Mouse (Mus musculus): ENCODE measurements around the gene Cdt1.

The Cdt1 gene

GRCm38 (mm10) chr8:122567361-122568108, at the start of gene Cdt1:
Gene Cdt1, plus strand, starts transcription at chr8:122568015.
- peak; percentile 96 for DNase-seq

GRCm38 (mm10) chr8:122520611-122521010, 47.2 kb upstream of the Cdt1 start:
- no peak for DNase-seq

GRCm38 (mm10) chr8:122522796-122523651, 44.8 kb upstream of the Cdt1 start:
- DNase-seq = no peak

- DNase-seq = peak; percentile 13
Measured at GRCm38 (mm10) chr8:122523652-122524360, 44.0 kb upstream of the Cdt1 start.

- no peak for DNase-seq
Measured at GRCm38 (mm10) chr8:122524506-122524905, 43.3 kb upstream of the Cdt1 start.

- no peak for DNase-seq
Measured at GRCm38 (mm10) chr8:122525004-122525403, 42.8 kb upstream of the Cdt1 start.

GRCm38 (mm10) chr8:122526084-122526483, 41.7 kb upstream of the Cdt1 start:
- DNase-seq = no peak

GRCm38 (mm10) chr8:122526526-122527170, 41.2 kb upstream of the Cdt1 start:
- no peak for DNase-seq

- no peak for DNase-seq
Measured at GRCm38 (mm10) chr8:122527937-122528336, 39.9 kb upstream of the Cdt1 start.

- DNase-seq = no peak
Measured at GRCm38 (mm10) chr8:122529159-122529558, 38.7 kb upstream of the Cdt1 start.

GRCm38 (mm10) chr8:122531312-122531711, 36.5 kb upstream of the Cdt1 start:
- no peak for DNase-seq

- DNase-seq = no peak
Measured at GRCm38 (mm10) chr8:122537033-122537432, 30.8 kb upstream of the Cdt1 start.

GRCm38 (mm10) chr8:122537812-122538211, 30.0 kb upstream of the Cdt1 start:
- DNase-seq = no peak

- DNase-seq = no peak
Measured at GRCm38 (mm10) chr8:122538310-122539076, 29.3 kb upstream of the Cdt1 start.

- no peak for DNase-seq
Measured at GRCm38 (mm10) chr8:122544138-122544537, 23.7 kb upstream of the Cdt1 start.

GRCm38 (mm10) chr8:122546066-122546755, 21.6 kb upstream of the Cdt1 start:
- no peak for DNase-seq

- no peak for DNase-seq
Measured at GRCm38 (mm10) chr8:122546811-122547453, 20.9 kb upstream of the Cdt1 start.

- DNase-seq = no peak
Measured at GRCm38 (mm10) chr8:122547815-122548214, 20.0 kb upstream of the Cdt1 start.

GRCm38 (mm10) chr8:122548331-122548730, 19.5 kb upstream of the Cdt1 start:
- no peak for DNase-seq

GRCm38 (mm10) chr8:122548891-122549439, 18.9 kb upstream of the Cdt1 start:
- no peak for DNase-seq
